Mouse (Mus musculus): ENCODE data around the gene Ddx41.

- TF ChIP-seq POLR2A (IDR thresholded peaks at IDR 0.05; ENCODE audit: low read depth, low read length): no peak
- no peak for TF ChIP-seq CTCF (IDR thresholded peaks at IDR 0.05; ENCODE audit: extremely low read depth, insufficient read length, insufficient replicate concordance, low read depth, low read length)
Measured at GRCm38 (mm10) chr13:55510332-55510667, 26.2 kb downstream of the Ddx41 start.
